Mouse (Mus musculus) CH12F3 (cell line): ENCODE measurements around the gene Vmn2r10.
"Not testable (repeated sequence)": the region's sequence is repeated elsewhere in the genome, so short reads cannot be mapped to it uniquely, and the experiment has no call there.

ENCODE experiments used
- in situ Hi-C: fragments of 300-500 bp; cut with MboI; formaldehyde crosslinking; loops from 2 replicates; pipeline ENCODE4 v1.14.3; 2020; ENCODE audit warnings: low sequenced_read_pairs

Gene Vmn2r10

GRCm38 (mm10) chr5:109006427-109006826 is at the start of gene Vmn2r10:
Vmn2r10 (minus strand) TSS chr5:109006527.
- in situ Hi-C loops = not testable (repeated sequence)

DNA sequence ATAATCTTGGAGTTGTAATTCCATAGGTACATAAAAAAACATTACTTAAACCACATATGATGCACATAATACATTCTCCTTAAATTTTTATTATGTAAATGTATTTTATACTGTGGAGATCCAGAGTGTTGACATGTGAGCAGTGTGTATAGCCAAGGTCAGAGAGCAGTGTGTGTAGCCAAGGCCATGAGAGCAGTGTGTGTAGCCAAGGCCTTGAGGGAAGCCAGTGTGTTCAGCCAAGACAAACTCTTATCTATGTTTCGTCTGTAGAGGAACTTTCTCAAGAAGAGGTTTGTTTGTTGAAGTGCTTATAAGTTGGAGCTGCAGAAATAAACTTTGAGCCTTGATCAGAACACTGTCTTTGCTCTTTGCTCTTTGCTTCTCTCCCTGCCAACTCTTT is 49.0 kb upstream of the Vmn2r10 start:
- in situ Hi-C loops = no loop called here

- in situ Hi-C loops = no loop called here
Measured at GRCm38 (mm10) chr5:109032591-109032990, 26.3 kb upstream of the Vmn2r10 start.

DNA sequence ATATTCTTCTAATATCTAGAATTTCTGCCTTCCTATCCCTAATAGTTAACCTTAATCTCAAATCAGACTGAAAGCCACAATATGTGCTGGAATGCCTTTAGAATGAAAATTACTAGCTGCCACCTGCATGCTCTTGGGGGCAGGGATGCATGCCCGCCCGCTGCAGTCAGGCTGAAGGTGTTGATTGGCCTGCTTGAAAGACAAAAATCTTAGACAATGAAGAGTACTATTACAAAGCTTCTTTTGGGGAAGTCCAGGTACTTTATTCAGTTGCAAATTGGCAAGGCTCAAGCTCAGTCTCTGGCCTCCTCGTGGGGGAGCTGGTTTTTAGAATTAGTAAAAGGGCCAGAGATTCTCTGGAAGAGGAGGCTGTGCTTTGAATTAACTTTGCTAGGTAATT is 17.4 kb downstream of the Vmn2r10 start:
- in situ Hi-C loops = no loop called here
